Mouse (Mus musculus): ENCODE data around the gene Mbnl3.

The Mbnl3 gene

GRCm38 (mm10) chrX:51206432-51206831, at the start of gene Mbnl3:
Gene Mbnl3, minus strand, starts transcription at chrX:51206532.
- DNase-seq (ENCODE audit: low spot score): no peak

- peak; percentile 25 for DNase-seq (ENCODE audit: low spot score)
Measured at GRCm38 (mm10) chrX:51205548-51206324, 596 bp downstream of the Mbnl3 start.

- DNase-seq (ENCODE audit: low spot score): peak; percentile 65
Measured at GRCm38 (mm10) chrX:51204626-51205547, 1.4 kb downstream of the Mbnl3 start.

- DNase-seq (ENCODE audit: low spot score): no peak
Measured at GRCm38 (mm10) chrX:51197012-51197411, 9.3 kb downstream of the Mbnl3 start.

GRCm38 (mm10) chrX:51171914-51172313, 34.4 kb downstream of the Mbnl3 start:
- no peak for DNase-seq (ENCODE audit: low spot score)

GRCm38 (mm10) chrX:51171413-51171812, 34.9 kb downstream of the Mbnl3 start:
- DNase-seq (ENCODE audit: low spot score): peak; percentile 10

- peak; percentile 11 for DNase-seq (ENCODE audit: low spot score)
Measured at GRCm38 (mm10) chrX:51170404-51170803, 35.9 kb downstream of the Mbnl3 start.

- no peak for DNase-seq (ENCODE audit: low spot score)
Measured at GRCm38 (mm10) chrX:51169476-51170045, 36.8 kb downstream of the Mbnl3 start.

GRCm38 (mm10) chrX:51167976-51168375, 38.4 kb downstream of the Mbnl3 start:
- no peak for DNase-seq (ENCODE audit: low spot score)

- no peak for DNase-seq (ENCODE audit: low spot score)
Measured at GRCm38 (mm10) chrX:51164766-51165165, 41.6 kb downstream of the Mbnl3 start.

- DNase-seq (ENCODE audit: low spot score): no peak
Measured at GRCm38 (mm10) chrX:51148436-51148835, 57.9 kb downstream of the Mbnl3 start.

- DNase-seq (ENCODE audit: low spot score): peak; percentile 19
Measured at GRCm38 (mm10) chrX:51146351-51146750, 60.0 kb downstream of the Mbnl3 start.

- no peak for DNase-seq (ENCODE audit: low spot score)
Measured at GRCm38 (mm10) chrX:51140055-51140454, 66.3 kb downstream of the Mbnl3 start.

GRCm38 (mm10) chrX:51131325-51131724, 75.0 kb downstream of the Mbnl3 start:
- no peak for DNase-seq (ENCODE audit: low spot score)

GRCm38 (mm10) chrX:51102748-51103147, 103.6 kb downstream of the Mbnl3 start:
- no peak for DNase-seq (ENCODE audit: low spot score)

- DNase-seq (ENCODE audit: low spot score): no peak
Measured at GRCm38 (mm10) chrX:51084972-51085371, 121.4 kb downstream of the Mbnl3 start.

- no peak for DNase-seq (ENCODE audit: low spot score)
Measured at GRCm38 (mm10) chrX:51084211-51084610, 122.1 kb downstream of the Mbnl3 start.

GRCm38 (mm10) chrX:51076744-51077143, 129.6 kb downstream of the Mbnl3 start:
- peak; percentile 16 for DNase-seq (ENCODE audit: low spot score)

Data from c-Kit-positive CD71-positive TER-119-positive erythroid progenitor cells, embryonic 14.5 days (primary cell).